Mouse (Mus musculus) urinary bladder, adult 18-20 months (tissue): ENCODE data around the gene Hipk3.

ENCODE experiments used
- DNase-seq, 2 experiments: peaks; one replicate each; pipeline ENCODE4 v3.0.0; 2022; ENCODE audit warnings: low spot score in 2 of 2, mixed read lengths in 2 of 2

Hipk3 gene

GRCm38 (mm10) chr2:104471161-104471560 lies 23.1 kb downstream of the Hipk3 start:
- no peak for DNase-seq

DNA sequence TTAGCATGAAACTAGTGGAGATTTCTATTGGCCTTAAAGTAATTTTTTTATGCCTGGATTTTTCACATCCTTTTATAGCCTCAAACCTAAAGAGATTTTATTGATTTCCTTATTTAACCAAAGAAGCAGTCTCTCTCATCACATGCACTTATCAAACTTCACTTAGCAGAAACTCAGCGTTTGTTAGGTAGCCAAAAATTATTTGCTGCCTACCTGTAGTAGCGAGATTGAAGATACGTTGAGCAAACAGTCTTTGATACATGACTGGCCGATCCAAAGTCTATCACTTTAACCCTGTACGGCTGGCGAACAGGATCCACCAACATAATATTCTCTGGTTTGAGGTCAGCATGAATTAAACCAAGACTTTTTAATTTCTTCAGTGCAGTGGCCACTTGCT lies 23.7 kb downstream of the Hipk3 start:
- no peak for DNase-seq

- no peak for DNase-seq
These were observed 25.8 kb downstream of the Hipk3 start for GRCm38 (mm10) chr2:104468419-104468818.

DNA sequence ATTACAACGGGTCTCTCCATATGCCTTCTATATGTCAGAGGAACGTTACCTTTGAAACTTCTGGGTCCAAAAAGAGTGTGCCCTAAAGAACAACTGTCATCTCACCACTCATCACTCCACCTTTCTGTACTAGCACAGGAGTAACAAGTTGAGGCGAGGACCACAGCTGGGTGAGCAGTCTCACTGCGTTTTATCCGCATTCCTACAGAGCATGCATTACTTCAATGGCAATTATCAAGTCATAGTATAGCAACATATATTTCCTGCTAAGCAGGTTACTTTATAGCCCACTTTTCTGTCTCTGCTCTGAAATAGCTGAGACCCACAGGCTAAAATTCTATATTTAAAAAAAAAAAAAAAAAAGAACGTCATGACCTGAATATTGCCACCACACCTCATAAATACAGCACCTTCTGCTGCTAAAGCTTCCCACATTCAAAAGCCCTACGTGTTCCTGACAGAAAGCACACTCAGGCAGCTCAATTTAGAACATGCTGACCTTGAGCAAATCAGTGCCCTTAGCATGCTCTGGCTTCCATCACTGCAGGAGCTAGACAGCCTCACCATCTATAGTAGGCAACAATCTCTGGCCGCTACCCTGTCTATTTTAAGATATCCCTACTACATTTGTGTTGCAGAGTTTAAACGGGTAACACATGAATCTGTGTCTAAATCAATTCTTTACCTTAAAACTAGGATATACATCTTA lies 27.2 kb downstream of the Hipk3 start:
- DNase-seq = no peak

- DNase-seq = no peak
These were observed 28.4 kb downstream of the Hipk3 start for GRCm38 (mm10) chr2:104465639-104466430.

DNA sequence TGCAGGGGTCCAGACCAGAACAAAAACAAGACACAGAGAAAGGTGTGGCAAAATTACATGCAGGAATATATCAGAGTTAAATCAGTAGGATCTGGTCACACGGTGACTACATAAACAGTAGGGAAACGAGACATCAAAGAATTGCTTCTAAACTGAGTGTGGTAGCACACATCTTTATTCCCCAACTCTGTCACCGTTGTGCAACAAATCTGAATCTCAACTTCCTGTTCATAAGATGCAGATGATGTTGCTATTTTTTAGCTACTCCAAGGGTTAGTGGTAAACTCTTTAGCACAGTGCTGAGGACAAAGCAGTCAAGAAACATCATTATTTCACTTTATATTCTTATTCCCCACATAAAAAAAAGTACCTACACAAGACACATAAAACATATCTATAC lies 34.2 kb downstream of the Hipk3 start:
- no peak for DNase-seq

DNA sequence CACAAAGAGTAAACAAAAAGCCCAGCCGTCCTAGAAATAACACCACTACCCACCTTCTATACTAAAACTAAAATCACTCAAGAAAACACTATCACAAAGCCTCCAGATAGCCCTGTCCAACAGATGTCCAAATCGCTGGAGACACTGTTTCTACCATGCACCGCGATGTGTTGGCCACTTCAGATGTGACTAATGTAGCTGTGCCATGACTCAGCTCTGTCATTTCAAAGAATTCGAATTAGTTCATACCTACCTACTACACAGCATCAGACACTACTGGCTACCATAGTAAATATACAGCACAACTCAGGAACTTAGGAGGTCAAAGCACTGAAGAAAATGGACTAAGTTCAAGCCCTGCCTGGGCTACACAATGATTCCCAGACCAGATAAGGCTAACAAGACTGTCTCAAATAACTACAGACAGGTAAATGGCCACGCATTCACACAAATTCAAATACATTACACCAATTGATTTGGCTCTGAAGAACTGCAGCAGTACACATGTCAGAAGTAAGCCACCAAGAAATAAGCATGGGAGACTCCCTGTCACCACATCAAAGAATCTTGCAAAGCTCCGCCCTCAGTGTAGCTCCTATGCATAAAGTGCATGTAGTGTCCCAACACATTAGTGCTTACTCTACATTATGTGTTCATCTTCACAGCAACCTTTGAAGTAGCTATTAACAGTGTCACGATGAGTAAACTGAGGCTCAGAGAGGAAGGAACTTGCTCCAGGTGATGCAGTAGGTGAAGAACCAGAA lies 35.5 kb downstream of the Hipk3 start:
- DNase-seq = no peak

- no peak for DNase-seq
These were observed 37.1 kb downstream of the Hipk3 start for GRCm38 (mm10) chr2:104457106-104457505.

DNA sequence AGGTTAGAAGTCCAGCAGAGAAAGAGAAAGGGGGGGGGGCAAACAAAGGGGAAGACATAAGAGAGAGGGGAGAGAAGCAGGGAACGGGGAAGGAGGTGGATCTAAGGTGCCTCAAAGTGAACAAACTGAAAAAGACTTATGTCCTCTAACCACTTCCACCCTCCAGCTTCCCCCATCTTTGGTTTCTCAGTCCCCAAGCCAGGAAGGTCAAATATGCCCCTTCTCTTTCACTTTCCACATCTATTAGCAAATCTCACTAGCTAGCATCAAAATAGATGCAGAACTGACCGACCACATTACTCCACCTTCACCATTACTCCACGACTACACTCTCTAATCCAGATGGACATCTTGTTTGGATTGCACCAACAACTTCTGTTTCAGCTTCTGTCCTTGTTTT lies 43.6 kb downstream of the Hipk3 start:
- no peak for DNase-seq

DNA sequence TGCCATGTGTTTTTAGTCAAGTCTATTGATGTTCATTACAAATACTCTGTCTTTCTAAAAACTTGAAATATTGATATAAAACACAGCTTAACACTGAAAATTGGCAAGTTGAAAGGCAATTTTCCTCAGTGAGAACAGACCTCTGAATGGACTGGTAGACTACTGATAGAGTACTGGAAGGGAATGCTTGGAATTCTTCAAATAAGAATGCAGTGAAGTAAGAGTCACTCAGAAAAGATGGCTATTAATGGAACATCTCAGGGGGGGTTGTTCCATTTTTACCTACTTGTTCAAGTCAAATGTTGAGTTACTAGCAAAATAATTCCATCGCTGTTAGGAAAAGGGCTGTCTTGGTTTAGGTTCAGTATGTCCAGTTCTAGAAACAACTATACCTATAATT lies 45.1 kb downstream of the Hipk3 start:
- DNase-seq = no peak

DNA sequence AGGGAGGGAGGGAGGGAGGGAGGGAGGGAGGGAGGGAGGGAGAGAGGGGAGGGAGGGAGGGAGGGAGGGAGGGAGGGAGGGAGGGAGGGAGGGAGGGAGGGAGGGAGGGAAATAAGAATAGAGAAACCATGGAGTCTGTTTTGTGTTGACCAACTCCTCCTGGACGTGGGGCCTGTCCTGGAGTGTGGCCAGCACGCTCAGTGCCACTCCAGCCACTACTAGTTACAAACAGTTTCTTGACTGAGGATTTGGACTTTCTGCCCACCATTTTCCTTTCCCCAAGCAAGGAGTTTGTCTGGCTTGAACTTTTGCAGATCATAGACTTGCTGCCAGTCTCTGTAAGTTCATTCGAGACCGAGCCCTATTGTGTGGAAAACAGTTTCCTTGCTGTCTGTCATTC lies 46.0 kb downstream of the Hipk3 start:
- no peak for DNase-seq

DNA sequence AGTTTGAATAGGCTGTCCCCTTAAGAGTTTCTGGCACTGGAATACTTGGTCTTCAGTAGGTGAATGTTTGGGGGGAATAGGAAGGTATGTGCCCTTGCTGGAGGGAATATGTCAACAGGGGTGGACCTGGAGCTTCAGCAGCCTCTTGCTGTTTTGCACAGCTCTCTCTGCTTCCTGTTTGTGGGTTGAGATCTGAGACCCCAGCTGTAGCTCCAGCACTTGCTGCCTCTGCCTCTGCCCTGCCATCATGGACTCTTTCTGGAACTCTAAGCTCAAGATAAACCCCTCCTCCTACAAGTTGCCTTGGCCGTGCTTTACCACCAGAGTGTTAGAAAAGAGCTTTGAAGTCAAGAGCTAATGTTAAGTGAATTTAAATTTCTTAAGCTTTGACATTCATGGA lies 48.2 kb downstream of the Hipk3 start:
- no peak for DNase-seq

- DNase-seq = peak; percentile 20 to 46
These were observed 49.5 kb downstream of the Hipk3 start for GRCm38 (mm10) chr2:104444776-104445175.

DNA sequence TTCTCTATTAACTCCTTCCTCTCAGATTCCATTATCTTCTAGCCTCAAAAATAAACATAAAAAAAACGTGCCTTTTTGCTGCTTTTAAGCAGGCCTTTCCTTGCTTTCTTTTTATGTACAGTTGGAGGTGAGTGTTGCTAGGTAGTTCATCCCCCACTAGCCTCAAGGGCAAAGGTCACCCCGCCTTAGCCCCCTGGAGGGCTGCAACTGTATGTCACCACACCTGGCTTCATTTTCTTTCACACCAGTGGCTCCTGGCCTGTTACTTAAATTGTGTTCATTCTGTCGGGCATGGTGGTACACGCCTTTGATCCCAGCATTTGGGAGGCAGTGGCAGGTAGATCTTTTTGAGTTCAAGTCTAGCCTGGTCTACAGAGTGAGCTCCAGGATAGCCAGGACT lies 51.9 kb downstream of the Hipk3 start:
- no peak for DNase-seq

DNA sequence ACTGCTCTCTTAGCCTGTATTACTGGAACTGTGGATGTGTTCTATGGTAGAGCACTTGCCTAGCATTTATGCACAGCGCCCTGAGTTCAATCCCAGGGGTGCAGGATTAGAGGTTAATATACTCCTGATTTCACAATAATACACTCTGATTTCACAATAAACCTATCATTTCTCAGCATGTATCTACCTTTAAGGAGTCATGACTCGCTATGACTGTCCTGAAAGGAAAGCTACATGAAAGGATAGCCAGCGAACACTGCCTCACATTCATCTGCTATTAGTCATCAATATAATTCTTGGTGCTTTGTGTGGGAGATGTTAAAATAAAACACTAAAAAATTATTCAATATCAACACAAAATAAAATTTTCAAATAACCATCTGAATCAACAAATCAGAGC lies 58.0 kb downstream of the Hipk3 start:
- no peak for DNase-seq

DNA sequence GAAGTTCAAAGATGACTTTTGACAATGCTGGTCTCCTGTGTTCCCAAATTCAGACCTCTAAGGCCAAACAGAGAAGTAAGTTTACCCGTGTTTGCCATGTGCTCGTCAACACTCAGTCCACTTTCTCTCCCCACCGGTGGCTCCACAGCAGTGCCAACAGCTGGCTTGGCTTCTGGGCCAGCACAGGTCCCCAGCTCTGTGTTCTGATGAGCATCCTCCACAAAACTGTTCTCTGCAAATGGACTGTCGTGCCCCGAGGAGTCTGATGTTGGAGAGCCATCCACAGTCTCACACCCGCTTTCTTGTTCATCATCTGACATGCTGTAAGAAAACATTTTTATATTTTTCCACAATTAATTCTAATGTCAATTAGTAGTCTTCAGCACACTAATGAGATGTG lies 63.2 kb downstream of the Hipk3 start:
- no peak for DNase-seq

DNA sequence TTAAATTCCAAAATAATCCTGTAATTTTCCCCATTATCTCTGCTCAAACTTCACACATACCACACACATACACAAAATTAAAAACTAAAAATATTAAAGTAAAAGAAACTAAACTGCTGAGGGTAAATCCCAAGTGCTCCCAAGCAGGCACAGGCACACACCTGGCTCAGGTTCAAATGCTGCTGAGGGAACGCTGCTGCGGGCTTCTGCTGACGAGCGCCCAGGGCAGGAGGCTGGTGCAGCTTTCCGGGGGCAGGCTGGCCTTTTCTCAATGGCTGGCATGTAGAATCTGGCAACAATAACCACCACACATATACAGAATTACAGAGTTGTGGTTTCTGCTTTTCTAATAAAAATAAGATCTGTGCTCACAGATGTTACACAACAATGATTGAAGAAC lies 63.7 kb downstream of the Hipk3 start:
- DNase-seq = no peak

- DNase-seq = no peak
These were observed 68.1 kb downstream of the Hipk3 start for GRCm38 (mm10) chr2:104426112-104426511.

DNA sequence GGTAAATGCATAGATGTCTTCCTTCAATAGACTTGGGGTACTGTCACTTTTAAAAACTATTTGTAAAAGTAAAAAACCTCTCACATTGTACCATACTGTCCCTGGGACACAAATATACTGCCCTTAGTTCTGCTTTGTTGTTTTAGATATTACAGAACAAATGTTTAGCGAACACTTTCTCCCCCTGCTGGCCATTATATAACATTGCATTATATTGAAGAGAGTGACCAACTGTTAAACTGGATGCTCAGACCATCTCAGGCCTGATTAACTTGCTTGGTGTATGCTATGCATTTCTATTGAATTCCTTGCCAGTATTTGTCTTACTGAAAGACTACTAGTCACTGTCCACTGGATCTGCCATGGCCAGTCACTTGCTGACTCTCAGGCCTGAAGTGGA lies 72.0 kb downstream of the Hipk3 start:
- DNase-seq = no peak

DNA sequence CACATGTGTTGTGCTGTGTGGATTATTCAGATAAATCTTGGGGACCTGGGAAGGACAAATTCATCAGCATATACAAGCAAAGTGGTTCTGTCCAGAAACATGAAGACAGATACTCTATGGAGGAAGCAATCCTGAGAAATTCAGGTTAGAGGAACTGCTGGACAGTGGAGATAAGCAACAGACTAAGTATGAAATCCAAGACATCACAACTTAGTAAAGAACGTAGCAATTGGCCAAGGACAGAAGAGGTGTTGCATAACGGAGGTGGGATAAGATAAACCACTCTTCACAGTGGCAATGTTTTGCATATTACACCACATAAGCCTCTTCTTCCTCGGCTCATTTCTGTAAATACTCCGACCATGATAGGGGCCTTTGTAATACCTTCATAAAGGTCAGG lies 73.4 kb downstream of the Hipk3 start:
- DNase-seq = no peak

GRCm38 (mm10) chr2:104419999-104420398 lies 74.2 kb downstream of the Hipk3 start:
- no peak for DNase-seq

DNA sequence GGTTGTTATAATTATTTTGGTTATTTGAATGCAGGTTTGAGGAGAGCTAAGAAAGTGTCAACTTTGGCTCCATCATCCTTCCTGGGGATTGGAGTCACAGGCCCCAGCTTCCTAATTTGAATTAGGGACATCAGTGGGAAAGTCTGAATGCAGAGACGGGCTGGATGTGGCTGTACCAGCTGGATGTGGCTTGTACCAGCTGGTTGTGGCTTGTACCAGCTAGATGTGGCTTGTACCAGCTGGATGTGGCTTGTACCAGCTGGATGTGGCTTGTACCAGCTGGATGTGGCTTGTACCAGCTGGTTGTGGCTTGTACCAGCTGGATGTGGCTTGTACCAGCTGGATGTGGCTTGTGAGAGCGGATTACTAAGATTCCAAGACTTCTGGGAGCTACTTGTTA lies 74.8 kb downstream of the Hipk3 start:
- no peak for DNase-seq

DNA sequence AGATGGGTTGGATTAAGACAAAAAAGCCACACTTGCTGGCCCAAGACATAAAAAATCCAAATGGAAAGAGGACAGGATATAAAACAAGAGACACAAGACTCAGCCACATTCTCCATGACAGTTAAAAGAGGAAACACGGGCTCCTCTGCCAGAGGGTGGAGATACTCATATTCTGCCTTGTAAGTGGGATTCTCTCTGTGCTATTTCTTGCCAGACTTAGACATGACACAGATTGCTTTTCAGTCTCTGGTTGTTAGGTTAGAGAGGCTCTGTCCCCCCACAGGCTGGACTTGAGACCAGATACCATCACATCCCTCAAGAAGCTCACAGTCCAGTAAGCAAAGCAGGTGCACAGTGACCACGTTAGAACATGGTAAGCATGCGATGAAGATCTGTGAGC lies 81.2 kb downstream of the Hipk3 start:
- DNase-seq = no peak
